Mouse (Mus musculus): ENCODE measurements around the gene Tor3a. TPM values are rescaled to one million over a fixed set of nuclear protein-coding genes. Genes with fewer than 3 reads are reported as not detected.

Tor3a gene
- total and polyA plus RNA-seq, 3 experiments, result 6.7 to 9.4 TPM; not detected in 1

Other genes with a start within 250 kb of the Tor3a start
- gene Soat1, start 200.0 kb downstream of the Tor3a start, total RNA-seq (2012; rRNA removed), result 2.7 and 7.7 TPM in 2 replicates
- gene Soat1, start 200.0 kb downstream of the Tor3a start, polyA plus RNA-seq (2012; ENCODE audit: insufficient read depth in 1 of 2, insufficient read length in 2 of 2, low read depth in 1 of 2, low replicate concordance in 2 of 2, missing spikeins in 1 of 2), result 10 to 100 TPM in 1 of 2 experiments, not detected in 1; 10.5 TPM
- gene Gm10031, start 150.3 kb downstream of the Tor3a start, total RNA-seq (2012; rRNA removed), result 12.5 and 15.8 TPM in 2 replicates
- gene Gm10031, start 150.3 kb downstream of the Tor3a start, polyA plus RNA-seq (2012; ENCODE audit: insufficient read depth in 1 of 2, insufficient read length in 2 of 2, low read depth in 1 of 2, low replicate concordance in 2 of 2, missing spikeins in 1 of 2), result 10 to 100 TPM in 1 of 2 experiments, not detected in 1; 10.6 TPM
- gene Abl2, start 115.6 kb downstream of the Tor3a start, total RNA-seq (2012; rRNA removed), result 13.8 and 16.0 TPM in 2 replicates
- gene Abl2, start 115.6 kb downstream of the Tor3a start, polyA plus RNA-seq (2012; ENCODE audit: insufficient read depth in 1 of 2, insufficient read length in 2 of 2, low read depth in 1 of 2, low replicate concordance in 2 of 2, missing spikeins in 1 of 2), result 10 to 100 TPM in 1 of 2 experiments, not detected in 1; 17.5 TPM
- gene Fam20b, start 44.7 kb upstream of the Tor3a start, total RNA-seq (2012; rRNA removed), result 19.4 and 19.6 TPM in 2 replicates
- gene Fam20b, start 44.7 kb upstream of the Tor3a start, polyA plus RNA-seq (2012; ENCODE audit: insufficient read depth in 1 of 2, insufficient read length in 2 of 2, low read depth in 1 of 2, low replicate concordance in 2 of 2, missing spikeins in 1 of 2), result 10 to 100 TPM in 1 of 2 experiments, not detected in 1; 22.0 TPM
- not detected in 2 replicates for gene Angptl1, start 164.2 kb upstream of the Tor3a start, total RNA-seq (2012; rRNA removed)
- gene Angptl1, start 164.2 kb upstream of the Tor3a start, polyA plus RNA-seq (2012; ENCODE audit: insufficient read depth in 1 of 2, insufficient read length in 2 of 2, low read depth in 1 of 2, low replicate concordance in 2 of 2, missing spikeins in 1 of 2), result under 1 TPM in 1 of 2 experiments, not detected in 1; 0.07 TPM